Mouse (Mus musculus) regulatory T cell (primary cell): ENCODE data around the gene Olfr859.
"Not testable (repeated sequence)": the region's sequence is repeated elsewhere in the genome, so short reads cannot be mapped to it uniquely, and the experiment has no call there.

Experiments used
- in situ Hi-C: fragments of 300-600 bp; cut with MboI, MseI; formaldehyde crosslinking; loops from one replicate; pipeline ENCODE4 v1.15.1; 2025; ENCODE audit warnings: high pct_unique_total_duplicates

Olfr859 gene

DNA sequence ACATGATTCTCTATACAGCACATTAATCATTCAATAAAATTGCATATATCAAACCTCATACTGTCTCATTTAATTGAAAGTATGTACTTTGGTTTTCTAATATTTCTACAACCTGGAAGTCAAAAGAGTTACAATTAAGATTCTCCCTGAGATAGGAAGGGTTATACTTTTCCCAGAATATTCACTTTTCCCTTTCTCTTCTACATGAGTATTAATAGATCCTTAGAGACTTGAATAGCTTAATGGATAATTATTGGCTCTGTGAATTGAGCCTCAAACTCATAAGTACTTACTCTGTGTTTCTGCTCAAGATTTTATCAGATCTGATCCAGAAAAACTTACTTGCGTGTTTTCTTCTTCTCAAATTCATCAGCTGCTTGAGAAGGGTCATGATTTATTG, at the start of gene Olfr859:
Gene Olfr859, plus strand, starts transcription at position 301 of the 400 bp plus-strand sequence.
- in situ Hi-C loops, result not testable (repeated sequence)

DNA sequence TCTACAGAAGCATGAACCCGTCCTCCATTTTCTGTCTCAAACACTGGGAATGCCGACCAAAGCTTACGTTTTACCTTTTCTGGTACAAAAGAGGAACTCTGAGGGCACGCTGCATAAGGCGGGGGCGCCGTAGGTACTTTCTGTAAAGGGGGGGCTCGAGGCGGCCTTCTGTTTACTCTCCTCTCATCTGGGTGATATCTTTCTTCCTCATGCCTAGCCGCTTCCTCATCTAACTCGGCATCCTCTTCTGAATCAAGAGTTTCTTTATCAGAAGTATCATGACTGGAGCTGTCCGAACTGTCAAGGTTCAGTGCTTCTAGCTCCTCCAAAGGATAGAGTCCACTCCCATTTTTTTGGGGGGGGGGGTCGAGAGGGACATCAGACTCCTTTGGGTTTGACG, 35.6 kb upstream of the Olfr859 start:
- in situ Hi-C loops, result no loop called here

DNA sequence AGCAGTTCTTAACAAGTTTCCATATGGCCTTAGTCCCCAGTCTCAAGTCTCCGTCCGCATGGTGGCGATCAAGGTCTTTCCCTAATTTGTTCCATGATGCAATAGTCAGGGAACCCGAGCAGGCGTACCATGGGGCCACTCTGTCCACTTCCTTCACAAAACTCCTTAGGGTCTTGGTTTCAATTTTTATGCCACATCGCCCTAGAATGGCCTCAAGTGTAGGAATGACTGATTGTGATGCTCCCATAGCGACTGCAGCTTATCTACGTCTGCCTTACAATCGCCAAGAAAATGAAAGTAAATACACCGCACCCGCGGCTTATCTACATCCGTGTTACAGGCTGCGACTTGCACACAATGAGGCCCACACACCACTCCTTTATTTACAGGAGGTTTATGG, 35.0 kb upstream of the Olfr859 start:
- in situ Hi-C loops, result no loop called here

DNA sequence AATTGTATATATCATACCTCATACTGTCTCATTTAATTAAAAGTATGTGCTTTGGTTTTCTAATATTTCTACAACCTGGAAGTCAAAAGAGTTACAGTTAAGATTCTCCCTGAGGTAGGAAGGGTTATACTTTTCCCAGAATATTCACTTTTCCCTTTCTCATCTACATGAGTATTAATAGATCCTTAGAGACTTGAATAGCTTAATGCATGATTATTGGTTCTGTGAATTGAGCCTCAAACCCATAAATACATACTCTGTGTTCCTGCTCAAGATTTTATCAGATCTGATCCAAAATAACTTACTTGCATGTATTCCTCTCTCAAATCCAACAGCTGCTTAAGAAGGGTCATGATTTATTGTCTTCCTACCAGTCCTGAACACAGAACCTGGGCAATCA, 24.7 kb upstream of the Olfr859 start, which contains the start of gene Olfr58:
Gene Olfr58, plus strand, starts transcription at position 301 of the 400 bp plus-strand sequence.
- in situ Hi-C loops, result no loop called here

DNA sequence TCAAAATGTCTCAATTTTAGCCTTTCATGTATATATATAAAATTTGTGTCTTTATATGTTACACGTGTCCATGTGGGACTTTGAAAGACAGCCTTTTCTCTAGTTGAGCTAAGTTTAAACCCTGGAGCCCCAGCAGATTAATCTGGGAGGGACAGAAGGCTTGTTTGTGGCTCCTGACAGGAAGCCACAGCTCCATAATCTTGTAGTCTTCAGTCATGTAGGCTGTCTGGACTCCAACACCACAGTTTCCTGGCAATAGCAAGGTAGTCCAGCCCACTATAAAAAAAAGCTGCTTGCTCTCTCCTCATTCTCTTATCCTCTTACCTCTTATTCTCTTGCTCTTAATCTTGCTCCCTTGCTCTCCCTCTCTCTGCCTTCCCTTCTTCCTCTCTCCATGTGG, 1.7 kb upstream of the Olfr859 start:
- in situ Hi-C loops, result no loop called here

DNA sequence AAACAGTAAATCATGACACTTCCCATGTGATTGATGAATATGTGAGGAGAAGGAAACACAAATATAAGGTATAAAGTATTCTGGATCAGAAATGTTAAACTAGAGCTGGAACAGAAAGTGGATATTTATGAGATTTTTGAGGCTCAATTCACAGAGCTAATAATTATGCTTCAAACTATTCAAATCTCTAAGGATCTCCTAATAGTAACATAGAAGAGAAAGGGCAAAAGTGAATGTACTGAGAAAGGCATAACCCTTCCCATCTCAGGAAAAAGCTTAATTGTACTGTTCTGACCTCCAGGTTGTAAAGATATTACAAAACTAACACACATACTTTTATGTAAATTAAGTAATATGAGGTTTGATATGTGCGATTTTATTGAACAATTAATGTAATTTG, 44.9 kb downstream of the Olfr859 start, which contains the start of gene Olfr860:
Gene Olfr860, minus strand, starts transcription at position 101 of the 400 bp plus-strand sequence.
- in situ Hi-C loops, result no loop called here
